Mouse (Mus musculus) liver, embryonic 13.5 days (tissue): ENCODE results near the gene Mbtps1. TPM values are rescaled to one million over a fixed set of nuclear protein-coding genes. Genes with fewer than 3 reads are reported as not detected.
A peak's percentile ranks its signal among the peaks of the same experiment; 100 is the strongest.

Experiments used
- ATAC-seq: fragments of 200-750 bp; cut with Nextera tagmentation; 2 replicates; pipeline ENCODE4 v1.8.0; 2017; ENCODE audit warnings: low read depth, mild to moderate bottlenecking, moderate number of reproducible peaks, moderate library complexity
- DNase-seq: peaks from one replicate; pipeline ENCODE4 v3.0.0; 2022
- H3K27ac ChIP-seq: fragments of 300-500 bp; sonication (generic); 2 replicates; pipeline ENCODE4 v1.5.1; 2015; ENCODE audit warnings: moderate library complexity, mild to moderate bottlenecking, inconsistent platforms
- H3K27me3 ChIP-seq: fragments of 300-500 bp; sonication (generic); 2 replicates; pipeline ENCODE4 v1.6.1; 2015; ENCODE audit warnings: mild to moderate bottlenecking, inconsistent platforms
- H3K36me3 ChIP-seq: fragments of 300-500 bp; sonication (generic); 2 replicates; pipeline ENCODE4 v1.6.1; 2015; ENCODE audit warnings: mild to moderate bottlenecking, inconsistent platforms
- H3K4me1 ChIP-seq: fragments of 300-500 bp; sonication (generic); replicated peaks from 2 replicates; pipeline ENCODE4 v1.6.1; 2015; ENCODE audit warnings: inconsistent platforms
- H3K4me2 ChIP-seq: fragments of 300-500 bp; sonication (generic); 2 replicates; pipeline ENCODE4 v1.6.1; 2015; ENCODE audit warnings: inconsistent platforms, mild to moderate bottlenecking, moderate library complexity
- H3K4me3 ChIP-seq: fragments of 300-500 bp; sonication (generic); replicated peaks from 2 replicates; pipeline ENCODE4 v1.5.1; 2015; ENCODE audit warnings: mild to moderate bottlenecking, inconsistent platforms
- H3K9ac ChIP-seq: fragments of 300-500 bp; sonication (generic); 2 replicates; pipeline ENCODE4 v1.6.1; 2015; ENCODE audit warnings: mild to moderate bottlenecking, inconsistent platforms
- H3K9me3 ChIP-seq: fragments of 300-500 bp; sonication (generic); replicated peaks from 2 replicates; pipeline ENCODE4 v1.6.1; 2016; ENCODE audit warnings: inconsistent platforms
- WGBS: fragments of 180-500 bp; shearing (Covaris S2); methylation state at CpG from one replicate; pipeline ENCODE4 v1.1.7; 2015; ENCODE audit not compliant: insufficient replicate concordance; 5-methylcytosine and 5-hydroxymethylcytosine counted together
- polyA plus RNA-seq: library from polyadenylated mRNA; unstranded; fragments of >200 nt; fragmentation: Nextera tagmentation; extraction: Ambion mirVana; gene quantifications from 2 replicates; pipeline ENCODE4 v1.2.1, GENCODE M21; 2015

The Mbtps1 gene
- polyA plus RNA-seq, 1 experiment from 2014 or later = 27.7 TPM

DNA sequence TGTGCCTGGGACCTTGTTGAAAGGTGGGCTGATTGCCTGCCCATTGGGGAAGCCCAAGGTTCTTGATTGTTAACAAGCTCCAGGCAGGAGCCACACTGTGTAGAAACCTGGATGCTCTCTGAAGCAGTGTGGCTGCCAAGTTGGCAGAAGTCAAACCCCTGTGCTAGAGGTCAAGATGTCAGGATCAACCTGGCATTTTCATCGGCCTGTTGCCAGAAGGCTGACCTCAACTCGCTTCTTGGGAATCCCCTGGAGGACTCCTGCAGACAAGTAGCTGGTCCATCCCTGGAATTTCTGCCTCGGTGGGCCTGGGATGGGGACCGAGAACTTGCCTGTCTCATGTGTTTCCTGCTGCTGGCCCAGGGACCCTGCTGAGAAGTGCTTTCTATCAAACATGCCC, 56.4 kb downstream of the Mbtps1 start:
- DNase-seq = no peak
- no peak for ATAC-seq
- H3K36me3 ChIP-seq = peaks cover 12% of the 10 kb centered on the region
- no peaks in the 10 kb centered on the region for H3K9me3 ChIP-seq
- no peak overlapping the region for H3K4me2 ChIP-seq
- no peak overlapping the region for H3K27ac ChIP-seq
- H3K27me3 ChIP-seq = peaks cover 17% of the 10 kb centered on the region; the same call in 1 of the 2 replicates
- H3K4me3 ChIP-seq = no peak overlapping the region
- H3K9ac ChIP-seq = no peak overlapping the region
- no peaks in the 10 kb centered on the region for H3K4me1 ChIP-seq
- 52% methylated on average over 4 of the region's 4 CpGs for WGBS

DNA sequence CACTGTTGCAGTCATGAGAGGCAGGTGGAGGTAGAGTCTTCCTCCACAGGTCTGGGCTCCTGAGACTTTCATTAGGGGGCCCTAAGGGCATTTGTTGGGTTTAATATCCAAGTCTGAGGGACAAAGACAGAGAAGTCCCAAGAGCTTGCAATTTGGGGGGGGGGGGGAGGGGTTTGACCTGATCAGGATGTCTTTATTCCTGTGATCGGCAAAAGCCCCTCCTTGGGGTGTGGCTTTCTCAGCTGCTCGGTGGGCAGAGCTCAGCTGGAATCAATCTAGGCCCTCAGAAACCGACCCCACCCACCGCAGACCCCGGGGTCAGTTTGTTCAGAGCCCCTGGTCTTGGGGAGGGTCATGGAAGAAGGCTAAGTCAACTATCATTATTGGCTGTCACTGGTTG, 56.9 kb downstream of the Mbtps1 start, which contains the start of gene Slc38a8:
Gene Slc38a8 (minus strand): TSS at position 101 of the 400 bp plus-strand sequence.
- Histone ChIP-seq H3K36me3 (peaks cover 9% of the 10 kb centered on the region; the same call in 1 of the 2 replicates), H3K9ac (no peak within 1 kb of the TSS), H3K27me3 (peaks cover 17% of the 10 kb centered on the region; the same call in 1 of the 2 replicates), H3K4me3 (no peak within 1 kb of the TSS), H3K4me2 (no peak within 1 kb of the TSS), H3K9me3 (no peaks in the 10 kb centered on the region), H3K27ac (no peak within 1 kb of the TSS), H3K4me1 (no peaks in the 10 kb centered on the region)
- 49% methylated on average over 5 of the region's 5 CpGs for WGBS
- ATAC-seq = no peak
- DNase-seq = no peak

DNA sequence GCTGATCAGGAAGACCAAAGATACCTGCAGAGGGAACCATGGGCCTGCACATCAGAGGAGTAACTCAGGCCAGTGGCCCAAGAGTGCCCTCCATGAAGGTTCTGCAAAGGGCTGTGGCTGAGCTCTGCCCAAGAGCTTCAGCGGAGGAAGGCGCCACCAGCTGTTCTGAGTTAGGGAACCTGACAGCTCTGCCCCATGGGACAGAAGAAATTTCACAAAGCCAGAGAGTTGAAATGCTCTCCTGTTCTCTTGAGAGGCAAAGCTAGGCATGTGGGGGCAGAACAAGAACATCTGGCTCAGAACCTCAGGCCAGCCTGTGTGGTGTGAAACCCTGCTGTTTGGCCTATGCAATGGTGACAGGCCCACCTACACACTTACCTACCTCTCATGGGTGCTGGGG, 58.7 kb downstream of the Mbtps1 start:
- WGBS = 81% methylated on average over 2 of the region's 2 CpGs
- Histone ChIP-seq H3K36me3 (no peaks in the 10 kb centered on the region), H3K4me1 (no peaks in the 10 kb centered on the region), H3K4me2 (no peak overlapping the region), H3K4me3 (no peak overlapping the region), H3K9ac (no peak overlapping the region), H3K27me3 (peaks cover 23% of the 10 kb centered on the region; the same call in 1 of the 2 replicates), H3K27ac (no peak overlapping the region), H3K9me3 (no peaks in the 10 kb centered on the region)
- ATAC-seq (no peak), DNase-seq (no peak)

DNA sequence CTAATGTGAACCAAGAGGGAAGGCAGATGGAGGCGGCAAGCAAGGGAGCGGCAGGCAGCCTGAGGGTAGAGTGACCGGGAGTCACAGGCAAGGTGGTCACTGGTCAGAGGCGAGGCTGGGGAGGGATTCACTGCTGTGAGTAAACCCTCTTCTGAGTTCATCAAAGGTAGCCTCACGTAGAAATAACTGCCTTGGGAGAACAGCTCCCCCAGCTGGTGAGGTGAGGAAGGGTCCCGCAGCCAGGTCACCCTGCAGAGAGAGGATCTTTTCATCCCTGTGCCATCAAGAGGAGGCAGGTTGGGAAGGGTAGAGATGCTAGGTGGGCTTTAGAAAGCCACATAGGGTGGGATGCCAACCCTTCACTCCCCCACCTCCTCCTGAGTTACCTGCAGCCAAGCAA, 61.7 kb downstream of the Mbtps1 start:
- Histone ChIP-seq H3K4me1 (no peaks in the 10 kb centered on the region), H3K27me3 (peaks cover 24% of the 10 kb centered on the region), H3K9ac (no peak overlapping the region), H3K36me3 (no peaks in the 10 kb centered on the region), H3K9me3 (no peaks in the 10 kb centered on the region), H3K4me2 (no peak overlapping the region), H3K4me3 (no peak overlapping the region), H3K27ac (no peak overlapping the region)
- DNase-seq (no peak), ATAC-seq (no peak)
- 18% methylated on average over 6 of the region's 6 CpGs for WGBS

DNA sequence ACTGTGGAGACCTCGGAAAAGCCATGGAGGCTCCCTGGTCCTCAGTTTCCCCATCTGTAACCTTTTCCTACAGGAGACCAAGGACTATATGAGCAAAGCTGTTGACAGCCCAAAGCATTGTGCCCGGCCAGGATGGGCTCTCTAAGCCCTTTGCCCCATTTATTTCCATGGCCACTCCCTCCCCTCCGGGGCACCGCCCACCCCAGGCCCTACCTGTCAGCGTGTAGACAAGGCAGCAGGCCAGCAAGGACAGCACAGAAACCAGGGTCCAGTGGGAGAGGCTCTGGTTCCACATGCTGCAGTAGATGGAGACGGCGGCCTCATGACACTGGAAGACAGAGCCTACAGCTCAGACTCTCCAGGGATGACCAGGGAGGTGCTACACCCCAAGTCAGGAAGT, 71.4 kb downstream of the Mbtps1 start:
- DNase-seq (no peak), ATAC-seq (no peak)
- no peak overlapping the region for H3K4me3 ChIP-seq
- H3K4me2 ChIP-seq = no peak overlapping the region
- H3K9ac ChIP-seq = no peak overlapping the region
- peaks cover 26% of the 10 kb centered on the region for H3K4me1 ChIP-seq
- H3K27me3 ChIP-seq = 0 out of 2 replicates have a peak, but pooled peaks cover 9% of the 10 kb centered on the region
- 65% methylated on average over 7 of the region's 7 CpGs for WGBS
- no peaks in the 10 kb centered on the region for H3K36me3 ChIP-seq
- no peaks in the 10 kb centered on the region for H3K9me3 ChIP-seq
- no peak overlapping the region for H3K27ac ChIP-seq

DNA sequence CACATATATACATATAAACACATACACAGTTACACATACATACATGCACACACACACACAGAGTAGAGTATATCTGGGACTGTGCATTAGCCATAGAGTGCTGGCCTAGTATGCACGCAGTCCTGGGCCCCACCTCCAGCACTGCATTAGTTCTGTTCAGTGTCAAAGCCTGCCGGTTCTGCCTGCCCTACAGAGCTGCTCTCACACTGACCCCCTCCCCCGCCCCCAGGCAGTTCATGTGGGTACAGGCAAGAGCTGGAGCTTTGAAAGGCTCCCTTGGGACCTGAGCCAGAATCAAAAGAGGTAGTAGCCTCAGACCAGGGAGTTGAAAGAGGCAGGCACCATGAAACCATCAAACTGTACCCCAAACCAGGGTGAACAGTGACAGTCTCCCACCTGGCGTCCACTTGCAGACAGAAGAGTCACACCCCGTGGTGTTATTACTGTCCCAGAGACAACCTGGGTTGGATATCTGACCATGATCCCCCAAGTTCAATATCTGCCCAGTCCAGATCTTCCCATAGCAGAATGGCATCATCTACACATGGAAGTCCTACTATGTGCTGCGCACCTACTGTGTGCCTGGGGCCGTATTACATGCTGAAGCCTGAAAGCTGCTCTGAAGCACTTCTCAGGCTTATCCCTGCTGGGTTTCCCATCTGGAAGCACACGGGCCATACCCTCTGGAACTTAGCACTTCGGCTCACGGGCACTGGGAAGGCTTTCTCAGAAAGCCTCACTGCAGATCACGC, 74.2 kb downstream of the Mbtps1 start:
- WGBS = 74% methylated on average over 11 of the region's 11 CpGs
- ATAC-seq = no peak
- H3K4me2 ChIP-seq = no peak overlapping the region

DNA sequence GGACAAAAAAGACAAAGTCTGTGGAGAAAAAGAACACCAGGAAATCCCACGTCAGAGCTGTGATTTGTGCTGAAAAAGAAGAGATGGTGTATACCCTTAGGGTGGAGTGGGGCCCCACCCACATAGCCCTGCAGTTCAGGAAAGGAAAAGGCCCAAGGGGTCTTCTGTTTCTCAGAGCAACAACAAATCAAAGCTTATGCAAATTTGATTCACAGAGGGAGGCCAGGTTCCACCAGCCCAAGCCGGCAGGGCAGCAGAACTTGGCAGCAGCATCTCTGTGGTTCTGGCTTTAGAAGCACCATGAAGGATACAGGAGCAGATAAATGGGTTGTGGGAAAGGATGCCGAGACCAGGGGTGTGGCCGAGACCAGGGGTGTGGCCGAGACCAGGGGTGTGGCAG, 79.9 kb downstream of the Mbtps1 start:
- Histone ChIP-seq H3K4me3 (no peak overlapping the region), H3K9me3 (no peaks in the 10 kb centered on the region), H3K4me2 (no peak overlapping the region), H3K4me1 (no peaks in the 10 kb centered on the region), H3K36me3 (no peaks in the 10 kb centered on the region), H3K27me3 (no peaks in the 10 kb centered on the region), H3K27ac (no peak overlapping the region), H3K9ac (no peak overlapping the region)
- 19% methylated on average over 5 of the region's 5 CpGs for WGBS
- ATAC-seq (no peak), DNase-seq (no peak)

More for the DNA sequence above, 74.2 kb downstream of the Mbtps1 start:
- Histone ChIP-seq H3K36me3 (no peaks in the 10 kb centered on the region), H3K4me1 (peaks cover 12% of the 10 kb centered on the region), H3K9ac (no peak overlapping the region), H3K9me3 (no peaks in the 10 kb centered on the region), H3K27ac (no peak overlapping the region), H3K27me3 (no peaks in the 10 kb centered on the region), H3K4me3 (no peak overlapping the region)
- no peak for DNase-seq

DNA sequence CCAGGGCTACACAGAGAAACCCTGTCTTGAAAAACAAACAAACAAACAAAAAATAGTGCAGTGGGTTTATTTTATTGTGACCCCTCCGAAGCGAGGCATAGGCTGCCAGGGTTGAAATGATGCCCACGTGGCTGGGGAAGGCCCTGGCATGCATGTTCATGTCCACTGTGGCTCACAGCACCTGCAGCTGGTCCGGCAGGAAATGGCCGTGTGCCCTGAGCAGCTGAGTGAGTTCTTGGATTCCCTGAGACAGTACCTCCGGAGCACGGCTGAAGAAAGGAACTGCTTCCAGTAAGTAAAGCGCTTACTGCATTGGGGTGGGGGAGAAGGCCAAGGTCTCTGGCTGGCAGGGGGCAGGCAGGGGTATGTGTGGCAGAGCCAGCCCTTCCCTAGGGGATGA, 90.4 kb downstream of the Mbtps1 start:
- Histone ChIP-seq H3K27ac (no peak overlapping the region), H3K9me3 (no peaks in the 10 kb centered on the region), H3K4me1 (peaks cover 7% of the 10 kb centered on the region), H3K9ac (no peak overlapping the region), H3K36me3 (no peaks in the 10 kb centered on the region), H3K4me3 (no peak overlapping the region), H3K27me3 (peaks cover 43% of the 10 kb centered on the region), H3K4me2 (no peak overlapping the region)
- no peak for DNase-seq
- no peak for ATAC-seq
- 67% methylated on average over 8 of the region's 8 CpGs for WGBS

DNA sequence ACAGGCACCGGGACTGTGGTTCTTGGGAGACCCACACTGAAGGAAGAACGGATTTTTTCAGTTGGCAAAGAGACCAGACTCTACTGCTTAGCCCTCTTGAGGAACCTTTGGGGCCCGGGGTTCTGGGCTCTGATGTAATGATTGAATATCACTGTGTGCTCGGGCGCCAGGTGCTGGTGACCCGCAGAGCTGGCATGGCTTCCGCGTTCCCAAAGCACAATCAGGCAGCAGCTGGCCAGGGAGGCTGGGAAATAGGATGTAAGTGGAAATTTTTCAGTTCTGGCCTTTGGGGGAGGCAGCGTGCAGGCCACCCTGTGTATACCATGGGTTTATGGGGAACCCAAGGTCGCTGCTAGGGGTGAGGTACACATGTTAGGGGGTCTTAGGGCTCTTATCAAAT, 91.7 kb downstream of the Mbtps1 start:
- DNase-seq (no peak), ATAC-seq (no peak)
- H3K9me3 ChIP-seq = no peaks in the 10 kb centered on the region
- H3K27me3 ChIP-seq = peaks cover 43% of the 10 kb centered on the region
- H3K4me3 ChIP-seq = no peak overlapping the region
- H3K27ac ChIP-seq = no peak overlapping the region
- H3K9ac ChIP-seq = no peak overlapping the region
- no peak overlapping the region for H3K4me2 ChIP-seq
- WGBS = 60% methylated on average over 10 of the region's 10 CpGs
- peaks cover 7% of the 10 kb centered on the region for H3K4me1 ChIP-seq
- no peaks in the 10 kb centered on the region for H3K36me3 ChIP-seq

DNA sequence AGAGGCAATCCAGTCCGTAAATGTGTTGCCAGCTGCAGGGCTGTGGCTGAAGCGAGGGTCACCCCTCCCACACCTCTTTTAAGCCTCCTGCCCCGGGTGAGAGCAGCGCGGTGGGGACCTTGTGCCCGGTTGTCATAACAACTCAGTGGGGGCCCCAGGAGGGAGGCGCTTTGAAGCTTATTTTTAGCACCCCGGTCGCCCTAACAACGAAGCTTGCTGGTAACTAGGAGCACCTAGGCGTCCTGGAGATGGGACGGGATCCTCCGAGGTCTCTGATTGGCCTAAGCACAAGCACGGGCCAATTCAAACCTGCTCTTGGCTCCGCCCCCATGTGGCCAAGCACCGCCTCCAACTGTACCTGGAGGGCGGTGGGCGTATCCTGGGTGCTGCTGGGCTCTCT, 92.4 kb downstream of the Mbtps1 start:
- no peak overlapping the region for H3K9ac ChIP-seq
- ATAC-seq = no peak
- peaks cover 43% of the 10 kb centered on the region for H3K27me3 ChIP-seq
- DNase-seq = no peak
- WGBS = 6% methylated on average over 18 of the region's 18 CpGs
- peak overlapping the region; percentile 12; the same call in 1 of the 2 replicates for H3K4me2 ChIP-seq
- H3K9me3 ChIP-seq = no peaks in the 10 kb centered on the region
- no peaks in the 10 kb centered on the region for H3K36me3 ChIP-seq
- no peak overlapping the region for H3K4me3 ChIP-seq
- peaks cover 7% of the 10 kb centered on the region for H3K4me1 ChIP-seq
- no peak overlapping the region for H3K27ac ChIP-seq

DNA sequence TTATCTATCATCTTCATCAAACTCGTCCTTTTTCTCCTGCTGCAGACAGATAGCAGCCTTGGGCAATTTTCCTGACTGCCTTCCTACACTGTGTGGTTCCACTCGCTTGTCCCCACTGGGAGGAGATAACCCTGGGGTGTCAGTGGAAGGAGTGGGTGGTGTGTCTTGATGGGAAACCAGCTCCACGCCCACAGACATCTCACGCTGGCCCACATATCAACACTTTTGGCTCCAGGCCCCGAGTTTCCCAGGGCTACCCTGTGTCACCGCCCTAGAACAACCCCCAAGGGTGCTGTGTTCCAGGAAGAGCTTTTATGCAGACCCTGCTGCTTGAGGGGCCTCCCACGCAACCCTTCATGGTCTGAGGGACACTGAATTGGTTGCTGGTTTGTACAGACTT, 94.8 kb downstream of the Mbtps1 start:
- WGBS = 47% methylated on average over 7 of the region's 7 CpGs
- DNase-seq (no peak), ATAC-seq (no peak)
- H3K4me1 ChIP-seq = peaks cover 7% of the 10 kb centered on the region
- no peak overlapping the region for H3K27ac ChIP-seq
- H3K4me2 ChIP-seq = no peak overlapping the region
- no peaks in the 10 kb centered on the region for H3K36me3 ChIP-seq
- no peak overlapping the region for H3K4me3 ChIP-seq
- no peak overlapping the region for H3K9ac ChIP-seq
- peaks cover 43% of the 10 kb centered on the region for H3K27me3 ChIP-seq
- no peaks in the 10 kb centered on the region for H3K9me3 ChIP-seq

DNA sequence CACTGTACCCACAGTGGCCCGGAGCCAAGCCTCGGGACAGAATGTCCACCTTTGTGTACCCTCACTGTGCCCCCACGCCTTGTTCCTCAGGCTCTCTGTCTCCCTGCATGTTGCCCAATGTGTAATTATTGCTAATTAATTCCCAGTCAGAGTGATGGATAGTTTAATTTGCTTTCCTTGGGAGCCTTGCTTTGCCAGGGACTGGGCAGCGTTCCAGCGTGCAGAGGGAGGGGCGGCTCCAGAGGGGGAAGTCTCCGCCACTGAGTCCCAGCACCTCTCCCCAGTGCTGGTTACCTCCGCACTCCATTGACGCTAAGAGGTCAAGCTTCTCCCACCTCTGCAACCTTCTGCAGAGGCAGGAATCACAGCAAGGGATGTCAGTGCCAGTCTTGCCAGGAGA, 97.2 kb downstream of the Mbtps1 start:
- Histone ChIP-seq H3K4me1 (peaks cover 6% of the 10 kb centered on the region), H3K9me3 (no peaks in the 10 kb centered on the region), H3K27ac (no peak overlapping the region), H3K27me3 (peaks cover 30% of the 10 kb centered on the region), H3K4me2 (no peak overlapping the region), H3K4me3 (no peak overlapping the region), H3K9ac (no peak overlapping the region), H3K36me3 (no peaks in the 10 kb centered on the region)
- 57% methylated on average over 9 of the region's 9 CpGs for WGBS
- ATAC-seq (no peak), DNase-seq (no peak)
